Mouse (Mus musculus) CD8-positive naive resting alpha-beta T cell, adult 2 months (primary cell): ENCODE results near the gene Kdm4b.

Source experiments
- DNase-seq, 2 experiments: peaks; one replicate each; pipeline ENCODE4 v3.0.0; 2022; ENCODE audit warnings: low read depth in 2 of 2, low spot score in 2 of 2

Kdm4b gene

DNA sequence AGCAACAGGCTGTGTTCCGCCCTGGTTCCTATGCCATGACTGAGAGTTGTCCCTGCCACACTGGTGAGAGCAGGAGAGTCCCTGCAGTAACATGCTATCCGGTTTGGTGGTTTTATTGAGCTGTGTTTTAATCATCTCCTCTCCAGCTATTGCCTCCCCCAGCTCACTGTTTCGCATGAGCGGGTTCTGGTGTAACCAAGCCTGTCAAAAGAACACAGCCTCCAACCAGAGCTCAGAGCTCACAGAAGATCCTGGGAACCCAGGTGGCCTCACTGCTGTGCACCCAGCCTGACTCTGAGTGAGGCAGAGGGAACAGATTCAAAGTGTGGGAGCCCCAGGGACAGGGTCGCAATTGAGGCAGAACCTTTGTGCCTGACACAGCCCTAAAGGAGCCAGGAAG is 55.3 kb downstream of the Kdm4b start:
- no peak for DNase-seq

GRCm38 (mm10) chr17:56382997-56383396 is 57.1 kb downstream of the Kdm4b start:
- no peak for DNase-seq

DNA sequence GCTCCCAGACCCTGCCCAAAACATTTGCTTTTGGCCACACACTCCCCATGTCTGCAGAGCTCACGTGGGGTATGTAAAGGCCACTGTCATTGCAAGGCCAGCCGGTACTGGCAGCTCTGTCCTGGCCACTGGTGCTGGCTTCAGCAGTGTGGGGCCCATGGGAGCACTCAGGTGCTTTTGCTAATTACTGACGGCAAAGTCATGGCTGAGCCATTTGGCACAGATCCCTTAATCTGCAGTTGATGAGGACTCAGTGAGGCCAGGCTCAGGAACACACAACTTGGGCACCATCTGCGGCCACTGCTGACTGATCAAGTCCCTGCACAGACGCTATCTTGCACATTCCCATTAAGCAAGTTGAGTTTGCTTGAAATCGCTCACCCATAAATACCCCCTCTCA is 59.0 kb downstream of the Kdm4b start:
- no peak for DNase-seq

GRCm38 (mm10) chr17:56387612-56388011 is 61.8 kb downstream of the Kdm4b start:
- DNase-seq = no peak

GRCm38 (mm10) chr17:56393238-56393637 is 67.4 kb downstream of the Kdm4b start:
- DNase-seq = no peak

DNA sequence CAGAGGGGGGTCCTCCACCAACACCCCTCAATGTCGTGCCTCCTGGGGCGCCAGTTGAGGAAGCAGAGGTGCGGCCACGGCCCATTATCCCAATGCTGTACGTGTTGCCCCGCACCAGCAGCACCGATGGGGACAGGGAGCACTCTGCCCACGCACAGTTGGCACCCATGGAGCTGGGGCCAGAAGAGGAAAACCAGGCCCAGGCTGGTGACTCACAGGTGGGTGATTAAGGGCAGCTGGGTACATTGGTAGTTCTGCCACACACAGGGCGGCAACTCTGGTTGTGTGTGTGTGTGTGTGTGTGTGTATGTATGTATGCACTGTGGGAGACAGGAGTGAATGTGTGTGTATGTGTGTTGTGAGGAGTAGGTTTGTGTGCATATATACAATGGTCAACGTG is 68.0 kb downstream of the Kdm4b start:
- no peak for DNase-seq

GRCm38 (mm10) chr17:56396051-56396450 is 70.2 kb downstream of the Kdm4b start:
- DNase-seq = no peak

DNA sequence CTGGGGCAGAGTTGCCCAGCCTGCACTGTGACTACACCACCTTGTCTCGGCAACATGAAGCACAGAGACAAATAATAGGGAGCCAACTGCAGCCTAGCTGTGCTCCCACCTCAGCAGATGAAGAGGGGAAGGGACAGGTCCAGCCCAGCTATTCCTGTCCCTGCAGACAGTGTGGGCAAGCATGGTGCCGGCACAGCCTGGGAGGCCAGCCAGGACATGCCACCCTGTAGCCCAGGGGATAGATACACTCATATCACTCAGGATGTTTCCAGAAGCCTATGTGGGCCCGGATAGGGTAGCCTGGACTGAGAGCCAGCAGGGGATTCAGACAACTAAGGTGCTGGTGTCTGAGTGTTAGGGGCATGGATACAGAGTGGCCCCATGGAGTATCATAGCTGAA is 74.4 kb downstream of the Kdm4b start:
- DNase-seq = no peak

- no peak for DNase-seq
Observed at GRCm38 (mm10) chr17:56401051-56401521, 75.2 kb downstream of the Kdm4b start.

GRCm38 (mm10) chr17:56405341-56405740 is 79.5 kb downstream of the Kdm4b start:
- DNase-seq = no peak

GRCm38 (mm10) chr17:56405856-56406840 is 80.3 kb downstream of the Kdm4b start:
- DNase-seq = no peak

DNA sequence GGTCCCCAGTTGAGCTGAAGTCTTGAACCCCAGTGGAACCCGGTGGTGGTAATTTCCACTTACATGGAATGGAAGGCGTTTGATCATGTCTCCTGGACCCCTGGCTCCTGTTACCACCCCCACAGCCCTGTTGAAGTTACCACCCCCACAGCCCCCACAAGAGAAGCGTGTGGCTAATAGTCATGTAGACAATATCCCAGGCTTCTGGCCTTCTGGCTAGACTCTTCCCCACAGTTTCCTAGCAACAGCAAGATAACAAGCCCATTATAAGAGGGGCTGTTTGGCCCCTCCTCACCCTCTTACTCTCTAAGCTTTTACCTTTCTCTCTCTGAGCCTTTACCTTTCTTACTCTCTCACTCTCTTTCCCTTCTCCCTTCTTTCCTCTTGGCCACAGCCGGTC is 81.0 kb downstream of the Kdm4b start:
- no peak for DNase-seq

GRCm38 (mm10) chr17:56407379-56407778 is 81.5 kb downstream of the Kdm4b start:
- no peak for DNase-seq

GRCm38 (mm10) chr17:56408965-56409625 is 83.2 kb downstream of the Kdm4b start:
- no peak for DNase-seq

- no peak for DNase-seq
Observed at GRCm38 (mm10) chr17:56409759-56410158, 83.9 kb downstream of the Kdm4b start.

- DNase-seq = no peak
Observed at GRCm38 (mm10) chr17:56411437-56411836, 85.6 kb downstream of the Kdm4b start.

DNA sequence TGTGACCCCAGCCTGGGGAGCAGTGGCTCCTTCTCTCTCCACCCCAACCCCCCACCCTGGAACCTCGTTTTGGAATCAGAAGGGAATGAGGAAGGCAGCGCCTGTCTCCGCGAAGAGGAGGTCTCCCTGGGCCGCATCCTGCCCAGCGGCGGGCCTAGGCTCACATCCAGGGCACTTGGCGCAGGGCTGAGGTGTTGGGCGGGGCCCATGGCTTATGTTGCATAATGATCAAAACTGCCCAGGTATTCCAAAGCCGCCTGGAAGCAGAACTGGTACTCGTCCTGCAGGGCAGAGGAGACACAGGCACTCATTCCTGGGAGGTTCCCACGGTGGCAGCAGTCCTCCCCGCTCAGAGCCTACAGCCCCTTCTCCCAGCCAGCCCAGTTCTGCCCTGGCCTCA is 87.3 kb downstream of the Kdm4b start:
- no peak for DNase-seq

GRCm38 (mm10) chr17:56414785-56415184 is 88.9 kb downstream of the Kdm4b start:
- no peak for DNase-seq

- DNase-seq = no peak
Observed at GRCm38 (mm10) chr17:56418304-56418703, 92.4 kb downstream of the Kdm4b start.

DNA sequence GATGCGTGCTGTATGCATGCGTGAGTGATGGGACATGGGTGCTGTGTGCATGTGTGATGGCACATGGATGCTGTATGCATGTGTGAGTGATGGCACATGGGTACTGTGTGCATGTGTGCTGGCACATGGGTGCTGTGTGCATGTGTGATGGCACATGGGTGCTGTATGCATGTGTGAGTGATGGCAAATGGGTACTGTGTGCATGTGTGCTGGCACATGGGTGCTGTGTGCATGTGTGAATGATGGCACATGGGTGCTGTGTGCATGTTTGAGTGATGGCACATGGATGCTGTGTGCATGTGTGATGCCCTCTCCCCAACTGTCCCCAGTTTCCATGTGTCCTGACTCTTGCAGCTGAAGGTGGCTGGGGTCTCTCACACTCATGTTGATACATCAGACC is 94.2 kb downstream of the Kdm4b start:
- no peak for DNase-seq

DNA sequence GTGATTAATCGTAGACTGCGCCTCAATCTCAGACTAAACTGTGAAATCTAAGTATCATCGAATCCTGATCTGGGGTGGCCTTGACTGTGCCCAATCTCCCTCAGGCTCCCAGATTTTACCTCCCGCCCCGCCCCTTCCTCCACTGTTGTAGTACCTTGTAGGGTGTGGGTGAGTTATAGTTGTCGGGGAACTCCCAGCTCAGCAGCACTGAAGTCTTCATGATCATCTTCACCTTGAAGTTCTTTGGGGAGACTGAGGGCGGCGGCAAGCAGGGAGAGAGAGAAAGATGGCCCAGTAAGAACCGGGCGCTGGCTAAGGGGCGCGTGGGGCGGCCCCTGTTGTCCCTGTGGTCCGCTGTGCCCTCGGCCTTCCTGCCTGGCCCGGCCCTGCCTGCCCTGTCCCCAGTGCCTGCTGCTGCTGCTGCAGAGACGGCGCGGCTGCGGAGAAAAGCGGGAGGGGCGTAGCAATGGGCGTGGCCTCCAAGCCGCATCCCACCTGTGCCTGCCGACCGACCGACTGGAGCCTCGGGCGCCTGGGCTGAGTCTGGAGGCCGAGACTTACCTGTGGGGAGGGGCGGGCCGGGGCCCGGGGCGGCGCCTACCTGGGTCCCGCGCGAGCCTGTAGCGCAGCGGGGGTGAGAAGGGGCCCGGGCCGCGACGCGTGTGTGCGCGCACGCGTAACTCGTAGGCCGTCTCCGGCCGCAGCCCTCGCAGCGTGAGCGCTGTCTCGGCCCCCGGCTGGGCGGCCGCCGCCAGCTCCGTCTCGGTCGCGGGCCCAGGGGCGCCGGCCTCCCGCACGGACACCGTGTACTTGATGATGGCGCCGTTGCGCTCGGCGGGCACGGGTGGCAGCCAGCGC is 99.1 kb downstream of the Kdm4b start:
- peak; percentile 27 to 44 for DNase-seq
